Mouse (Mus musculus): ENCODE measurements around the gene Immp2l. TPM values are rescaled to one million over a fixed set of nuclear protein-coding genes. Genes with fewer than 3 reads are reported as not detected.

The Immp2l gene
- polyA plus RNA-seq, 2 experiments, result 4.3 to 11.2 TPM

GRCm38 (mm10) chr12:41486331-41486730 lies 462.4 kb downstream of the Immp2l start, which contains the start of gene Lrrn3:
TSS of gene Lrrn3 (minus strand) at chr12:41486431.
- TF ChIP-seq CTCF (IDR thresholded peaks at IDR 0.05; ENCODE audit: low read depth), result no peak
- no peak for TF ChIP-seq EP300 (IDR thresholded peaks at IDR 0.05; ENCODE audit: low read depth)
- Histone ChIP-seq H3K36me3 (replicated peaks; ENCODE audit: control insufficient read depth, insufficient read depth, low read depth) (no peaks in the 10 kb centered on the region), H3K4me1 (replicated peaks; ENCODE audit: control insufficient read depth in 2 of 2, insufficient read depth in 2 of 2, low read length in 1 of 2) (0 out of 4 replicates have a peak, but pooled peaks cover 0 to 2% of the 10 kb centered on the region in 2 experiments), H3K27ac (no peak within 1 kb of the TSS), H3K4me3 (ENCODE audit: insufficient read depth in 1 of 2, low read depth in 2 of 2, low read length in 2 of 2) (peak within 1 kb of the TSS; percentile 6 to 31; a peak in 3 of 4 replicates), H3K9me3 (ENCODE audit: control insufficient read depth, low read length) (no peaks in the 10 kb centered on the region), H3K9ac (replicated peaks) (no peak within 1 kb of the TSS), H3K4me2 (ENCODE audit: low read depth) (peak within 1 kb of the TSS; percentile 26; the same call in 1 of the 2 replicates), H3K27me3 (ENCODE audit: control insufficient read depth, insufficient read depth, low read length) (no peaks in the 10 kb centered on the region)
- DNase-seq (ENCODE audit: low read depth in 3 of 3, low spot score in 3 of 3) (no peak), ATAC-seq (ENCODE audit: insufficient read depth) (no peak)
- 77% methylated on average over 1 of the region's 1 CpGs for whole genome bisulfite sequencing (ENCODE audit: insufficient replicate concordance)

DNA sequence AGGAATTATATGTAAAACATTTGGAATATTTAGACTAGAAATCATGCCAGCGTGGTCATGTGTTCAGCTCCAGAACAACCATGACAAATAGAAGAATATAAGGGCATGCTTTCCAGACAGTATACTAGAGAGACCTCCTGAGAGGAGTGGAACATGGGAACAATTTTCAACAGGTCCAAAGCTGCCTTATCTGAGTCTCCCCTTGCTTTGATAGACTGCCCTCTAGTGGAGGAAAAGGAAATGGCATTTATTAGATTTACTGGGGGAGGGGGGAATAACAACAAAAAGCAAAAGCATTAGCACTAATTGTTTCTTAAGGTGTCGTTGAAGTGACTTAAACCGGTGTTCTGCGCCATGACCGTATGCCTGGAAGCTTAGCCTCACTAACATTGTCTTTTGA lies 463.1 kb downstream of the Immp2l start:
- whole genome bisulfite sequencing (ENCODE audit: insufficient replicate concordance), result 20% methylated on average over 5 of the region's 5 CpGs
- no peaks in the 10 kb centered on the region for H3K9me3 ChIP-seq (ENCODE audit: control insufficient read depth, low read length)

DNA sequence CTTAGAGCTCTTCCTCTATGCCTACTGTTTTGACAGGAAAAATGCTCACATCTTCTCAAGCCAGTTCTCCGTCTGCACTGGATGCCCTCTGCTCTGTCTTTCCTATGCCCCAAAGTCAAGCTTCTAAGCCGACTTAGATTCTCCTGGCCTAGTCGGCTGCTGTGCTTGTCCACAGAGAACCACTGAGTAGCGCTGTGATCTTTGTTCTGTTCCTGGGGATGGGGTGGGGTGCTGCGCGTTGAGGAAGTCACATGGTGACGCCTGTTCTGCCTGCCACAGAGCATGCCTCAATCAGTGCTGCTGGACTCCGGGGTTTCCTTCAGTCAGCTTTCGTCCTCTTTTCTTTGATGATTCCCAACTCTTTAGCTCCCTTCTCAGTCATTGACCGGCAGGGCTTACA lies 470.7 kb downstream of the Immp2l start:
- H3K4me1 ChIP-seq (replicated peaks; ENCODE audit: control insufficient read depth in 2 of 2, insufficient read depth in 2 of 2, low read length in 1 of 2), result no peaks in the 10 kb centered on the region
- H3K4me3 ChIP-seq (ENCODE audit: insufficient read depth in 1 of 2, low read depth in 2 of 2, low read length in 2 of 2), result no peak overlapping the region
- no peak overlapping the region for H3K9ac ChIP-seq (replicated peaks)
- no peaks in the 10 kb centered on the region for H3K36me3 ChIP-seq (replicated peaks; ENCODE audit: control insufficient read depth, insufficient read depth, low read depth)
- 25% methylated on average over 10 of the region's 10 CpGs for WGBS (ENCODE audit: insufficient replicate concordance)
- ATAC-seq (ENCODE audit: insufficient read depth), result no peak
- no peak overlapping the region for H3K27ac ChIP-seq
- no peaks in the 10 kb centered on the region for H3K9me3 ChIP-seq (ENCODE audit: control insufficient read depth, low read length)
- TF ChIP-seq CTCF (IDR thresholded peaks at IDR 0.05; ENCODE audit: low read depth) (peak; percentile 29), EP300 (IDR thresholded peaks at IDR 0.05; ENCODE audit: low read depth) (no peak)
- no peak overlapping the region for H3K4me2 ChIP-seq (ENCODE audit: low read depth)
- no peak for DNase-seq (ENCODE audit: low read depth in 3 of 3, low spot score in 3 of 3)
- H3K27me3 ChIP-seq (ENCODE audit: control insufficient read depth, insufficient read depth, low read length), result no peaks in the 10 kb centered on the region

More for the DNA sequence above, 463.1 kb downstream of the Immp2l start:
- Histone ChIP-seq H3K27me3 (ENCODE audit: control insufficient read depth, insufficient read depth, low read length) (no peaks in the 10 kb centered on the region), H3K9ac (replicated peaks) (no peak overlapping the region), H3K4me2 (ENCODE audit: low read depth) (no peak overlapping the region), H3K27ac (no peak overlapping the region), H3K36me3 (replicated peaks; ENCODE audit: control insufficient read depth, insufficient read depth, low read depth) (no peaks in the 10 kb centered on the region), H3K4me3 (ENCODE audit: insufficient read depth in 1 of 2, low read depth in 2 of 2, low read length in 2 of 2) (no peak overlapping the region), H3K4me1 (replicated peaks; ENCODE audit: control insufficient read depth in 2 of 2, insufficient read depth in 2 of 2, low read length in 1 of 2) (0 out of 4 replicates have a peak, but pooled peaks cover 0 to 2% of the 10 kb centered on the region in 2 experiments)
- DNase-seq (ENCODE audit: low read depth in 3 of 3, low spot score in 3 of 3) (peak; percentile 39 to 50 (median 43)), ATAC-seq (ENCODE audit: insufficient read depth) (no peak)
- TF ChIP-seq CTCF (IDR thresholded peaks at IDR 0.05; ENCODE audit: low read depth) (peak; percentile 77), EP300 (IDR thresholded peaks at IDR 0.05; ENCODE audit: low read depth) (no peak)

DNA sequence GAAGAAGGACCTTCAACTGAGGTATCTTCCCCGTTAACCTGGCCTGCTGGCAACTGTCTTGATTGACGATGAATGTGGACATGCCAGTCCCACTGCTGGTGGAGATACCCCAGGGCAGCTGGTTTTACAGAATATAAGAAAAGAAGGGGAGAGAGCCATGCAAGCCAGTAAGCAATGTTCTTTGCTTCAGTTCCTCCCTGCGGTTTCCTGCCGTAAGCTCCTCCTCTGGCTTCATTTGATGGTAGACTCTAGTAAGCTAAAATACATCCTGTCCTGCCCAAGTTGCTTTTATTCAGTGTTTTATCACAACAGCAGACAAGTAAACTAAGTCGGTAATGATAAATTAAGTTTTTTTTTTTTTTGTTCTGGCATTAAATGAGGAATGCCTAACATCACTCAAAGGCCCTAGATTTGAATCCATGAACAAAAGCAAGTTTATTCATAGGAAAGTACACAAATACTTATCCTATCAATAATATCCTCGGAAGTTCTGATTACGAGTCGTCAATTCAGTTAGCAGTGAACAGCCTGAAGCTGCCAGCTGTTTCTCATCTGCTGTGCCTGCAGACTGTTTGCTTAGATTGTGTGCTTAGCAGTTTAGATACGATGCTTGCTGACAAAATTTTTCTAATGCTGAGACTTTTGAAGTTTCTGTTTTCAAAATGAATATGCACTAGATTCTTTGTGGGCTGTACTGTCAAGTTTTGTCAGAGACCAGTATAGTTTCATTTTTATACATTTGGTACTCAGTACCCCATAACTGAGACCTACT lies 476.3 kb downstream of the Immp2l start:
- no peak for TF ChIP-seq EP300 (IDR thresholded peaks at IDR 0.05; ENCODE audit: low read depth)
- TF ChIP-seq CTCF (IDR thresholded peaks at IDR 0.05; ENCODE audit: low read depth), result no peak
- DNase-seq (ENCODE audit: low read depth in 3 of 3, low spot score in 3 of 3) (no peak), ATAC-seq (ENCODE audit: insufficient read depth) (no peak)
- Histone ChIP-seq H3K9me3 (ENCODE audit: control insufficient read depth, low read length) (no peaks in the 10 kb centered on the region), H3K4me2 (ENCODE audit: low read depth) (no peak overlapping the region), H3K36me3 (replicated peaks; ENCODE audit: control insufficient read depth, insufficient read depth, low read depth) (no peaks in the 10 kb centered on the region), H3K4me1 (replicated peaks; ENCODE audit: control insufficient read depth in 2 of 2, insufficient read depth in 2 of 2, low read length in 1 of 2) (no peaks in the 10 kb centered on the region), H3K27me3 (ENCODE audit: control insufficient read depth, insufficient read depth, low read length) (no peaks in the 10 kb centered on the region), H3K27ac (no peak overlapping the region), H3K4me3 (ENCODE audit: insufficient read depth in 1 of 2, low read depth in 2 of 2, low read length in 2 of 2) (no peak overlapping the region), H3K9ac (replicated peaks) (no peak overlapping the region)
- 57% methylated on average over 9 of the region's 9 CpGs for WGBS (ENCODE audit: insufficient replicate concordance)

GRCm38 (mm10) chr12:41508610-41509009 lies 484.7 kb downstream of the Immp2l start:
- Histone ChIP-seq H3K36me3 (replicated peaks; ENCODE audit: control insufficient read depth, insufficient read depth, low read depth) (no peaks in the 10 kb centered on the region), H3K27me3 (ENCODE audit: control insufficient read depth, insufficient read depth, low read length) (no peaks in the 10 kb centered on the region), H3K9ac (replicated peaks) (no peak overlapping the region), H3K4me3 (ENCODE audit: insufficient read depth in 1 of 2, low read depth in 2 of 2, low read length in 2 of 2) (no peak overlapping the region), H3K4me1 (replicated peaks; ENCODE audit: control insufficient read depth in 2 of 2, insufficient read depth in 2 of 2, low read length in 1 of 2) (no peaks in the 10 kb centered on the region), H3K9me3 (ENCODE audit: control insufficient read depth, low read length) (no peaks in the 10 kb centered on the region), H3K4me2 (ENCODE audit: low read depth) (no peak overlapping the region), H3K27ac (no peak overlapping the region)
- TF ChIP-seq EP300 (IDR thresholded peaks at IDR 0.05; ENCODE audit: low read depth) (no peak), CTCF (IDR thresholded peaks at IDR 0.05; ENCODE audit: low read depth) (no peak)
- WGBS (ENCODE audit: insufficient replicate concordance), result 53% methylated on average over 4 of the region's 4 CpGs
- DNase-seq (ENCODE audit: low read depth in 3 of 3, low spot score in 3 of 3), result no peak
- ATAC-seq (ENCODE audit: insufficient read depth), result no peak

Data from liver, embryonic 14.5 days (tissue).